Mouse (Mus musculus) small intestine, adult 2 months (tissue): ENCODE measurements around the gene Creb3l4.

Experiments
- CTCF ChIP-seq: fragments of 200-500 bp; IDR thresholded peaks from 2 replicates; pipeline ENCODE4 v1.5.1; 2012; ENCODE audit warnings: low read depth, mild to moderate bottlenecking, control low read depth, inconsistent platforms, low read length, moderate library complexity, mixed read lengths; ENCODE audit not compliant: insufficient replicate concordance, insufficient read length; ENCODE audit errors: extremely low read depth
- POLR2A ChIP-seq: fragments of 200-500 bp; IDR thresholded peaks from 2 replicates; pipeline ENCODE4 v1.6.1; 2012; ENCODE audit warnings: low read depth, mild to moderate bottlenecking, control low read depth, inconsistent platforms, low read length, moderate library complexity

DNA sequence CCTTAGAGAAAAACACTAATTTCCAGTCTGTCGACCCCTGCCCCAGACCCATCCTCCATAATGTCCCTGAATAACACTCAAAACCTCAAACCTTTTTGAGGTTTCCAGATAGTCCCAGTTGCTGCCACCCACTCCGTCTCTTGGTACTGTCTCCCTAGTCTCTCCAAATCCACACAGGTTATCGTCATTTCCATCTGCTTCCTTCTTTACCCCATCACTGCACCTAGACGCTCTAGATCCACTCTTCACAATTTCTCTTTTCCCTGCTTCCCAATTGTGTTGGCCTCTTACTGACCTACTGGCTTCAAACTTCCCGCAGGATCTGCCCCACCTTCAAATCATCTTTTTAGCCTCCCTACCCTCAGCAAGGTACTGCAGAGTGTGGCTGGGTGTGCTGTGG lies 22.2 kb downstream of the Creb3l4 start:
- TF ChIP-seq POLR2A (no peak), CTCF (no peak)
